Mouse (Mus musculus): Measurements from ENCODE around the gene Qrich1. TPM values are rescaled to one million over a fixed set of nuclear protein-coding genes. Genes with fewer than 3 reads are reported as not detected.

Gene Qrich1
- polyA plus RNA-seq, 1 experiment = 76.3 TPM

DNA sequence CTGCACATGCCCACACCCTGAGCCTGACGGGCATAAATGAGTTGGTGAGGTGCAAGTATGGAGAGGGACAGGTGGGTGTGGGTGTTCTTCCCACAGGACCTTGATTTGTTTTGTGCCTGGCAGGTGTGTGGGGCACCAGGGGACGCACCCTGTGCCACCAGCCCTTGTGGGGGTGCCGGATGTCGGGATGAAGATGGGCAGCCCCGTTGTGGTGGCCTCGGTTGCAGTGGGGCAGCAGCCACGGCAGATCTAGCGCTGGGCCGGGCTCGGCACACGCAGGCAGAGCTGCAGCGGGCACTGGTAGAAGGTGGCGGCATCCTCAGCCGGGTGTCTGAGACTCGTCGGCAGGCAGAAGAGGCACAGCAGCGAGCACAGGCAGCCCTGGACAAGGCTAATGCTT, 28.2 kb upstream of the Qrich1 start:
- TF ChIP-seq POLR2A (IDR thresholded peaks at IDR 0.05; ENCODE audit: low read depth, low read length) = no peak
- no peak for TF ChIP-seq CTCF (conservative IDR thresholded peaks at IDR 0.05; ENCODE audit: insufficient read depth, insufficient read length, low read depth, low read length)
- 96% methylated on average over 17 of the region's 17 CpGs for WGBS
- Histone ChIP-seq H3K27me3 (replicated peaks; ENCODE audit: control insufficient read depth, insufficient read depth, low read length) (no peaks in the 10 kb centered on the region), H3K4me1 (ENCODE audit: control insufficient read depth, insufficient read depth, low read length) (peaks cover 6% of the 10 kb centered on the region), H3K4me3 (ENCODE audit: insufficient read depth, low read depth, low read length) (no peak overlapping the region), H3K36me3 (ENCODE audit: control insufficient read depth, insufficient read depth, low read length) (no peaks in the 10 kb centered on the region; the same call in 1 of the 2 replicates), H3K27ac (ENCODE audit: insufficient read depth, low read depth, low read length) (no peak overlapping the region)
- no peak for DNase-seq

- no peaks in the 10 kb centered on the region for H3K27me3 ChIP-seq (replicated peaks; ENCODE audit: control insufficient read depth, insufficient read depth, low read length)
- TF ChIP-seq CTCF (conservative IDR thresholded peaks at IDR 0.05; ENCODE audit: insufficient read depth, insufficient read length, low read depth, low read length) = no peak
- no peak for TF ChIP-seq POLR2A (IDR thresholded peaks at IDR 0.05; ENCODE audit: low read depth, low read length)
- peaks cover 6% of the 10 kb centered on the region for H3K4me1 ChIP-seq (ENCODE audit: control insufficient read depth, insufficient read depth, low read length)
- 97% methylated on average over 20 of the region's 20 CpGs for WGBS
- peaks cover 3% of the 10 kb centered on the region; the same call in 1 of the 2 replicates for H3K36me3 ChIP-seq (ENCODE audit: control insufficient read depth, insufficient read depth, low read length)
- no peak for DNase-seq
- no peak overlapping the region for H3K4me3 ChIP-seq (ENCODE audit: insufficient read depth, low read depth, low read length)
- no peak overlapping the region for H3K27ac ChIP-seq (ENCODE audit: insufficient read depth, low read depth, low read length)
These were observed 27.4 kb upstream of the Qrich1 start for GRCm38 (mm10) chr9:108489215-108489614.

GRCm38 (mm10) chr9:108489702-108490558, 26.7 kb upstream of the Qrich1 start:
- Histone ChIP-seq H3K27me3 (replicated peaks; ENCODE audit: control insufficient read depth, insufficient read depth, low read length) (no peaks in the 10 kb centered on the region), H3K36me3 (ENCODE audit: control insufficient read depth, insufficient read depth, low read length) (peaks cover 3% of the 10 kb centered on the region; the same call in 1 of the 2 replicates), H3K4me3 (ENCODE audit: insufficient read depth, low read depth, low read length) (peak overlapping the region; percentile 81), H3K4me1 (ENCODE audit: control insufficient read depth, insufficient read depth, low read length) (peaks cover 6% of the 10 kb centered on the region), H3K27ac (ENCODE audit: insufficient read depth, low read depth, low read length) (peak overlapping the region; percentile 75)
- WGBS = 56% methylated on average over 26 of the region's 26 CpGs
- TF ChIP-seq POLR2A (IDR thresholded peaks at IDR 0.05; ENCODE audit: low read depth, low read length) (peak; percentile 5), CTCF (conservative IDR thresholded peaks at IDR 0.05; ENCODE audit: insufficient read depth, insufficient read length, low read depth, low read length) (no peak)
- DNase-seq = no peak

DNA sequence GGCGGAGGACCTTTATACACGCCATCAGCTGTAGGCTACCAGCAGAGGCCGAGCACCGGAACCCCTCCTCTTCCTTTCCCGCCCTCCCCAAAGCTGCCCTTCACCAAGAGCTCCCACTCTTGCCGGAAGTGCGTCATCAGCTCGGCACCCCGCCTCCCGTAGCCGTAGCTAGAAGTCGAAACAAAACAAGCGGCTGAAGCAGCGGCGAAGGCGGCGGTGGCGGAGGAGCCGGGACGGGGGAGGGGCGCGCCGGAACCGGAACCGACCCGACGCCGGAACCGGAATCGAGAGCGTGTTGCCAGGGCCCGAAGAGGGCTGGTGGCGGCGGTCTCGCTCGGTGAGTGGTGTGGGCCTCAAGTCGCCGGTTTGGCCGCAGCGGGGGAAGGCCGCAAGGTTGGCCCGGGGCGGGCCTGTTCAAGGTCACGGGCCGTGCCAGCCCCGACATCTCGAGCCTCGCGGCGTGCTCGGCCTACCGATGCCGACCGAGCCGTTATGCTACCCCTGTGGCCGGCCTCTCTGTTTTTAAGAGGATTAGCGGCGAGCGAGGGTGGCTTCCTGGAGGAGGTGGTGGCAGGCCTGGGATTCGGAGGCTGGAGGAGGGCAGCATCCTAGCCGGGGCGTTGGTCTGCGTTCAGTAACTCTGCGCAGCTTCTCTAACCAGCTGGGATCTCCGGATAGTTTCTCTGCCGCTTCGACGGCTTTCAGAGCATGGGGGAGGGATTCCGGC, 25.9 kb upstream of the Qrich1 start, which contains the start of gene Usp19:
TSS of gene Usp19 (plus strand) at position 44 of the 727 bp plus-strand sequence.
- peak; percentile 21 for TF ChIP-seq POLR2A (IDR thresholded peaks at IDR 0.05; ENCODE audit: low read depth, low read length)
- no peak for TF ChIP-seq CTCF (conservative IDR thresholded peaks at IDR 0.05; ENCODE audit: insufficient read depth, insufficient read length, low read depth, low read length)
- Histone ChIP-seq H3K27me3 (replicated peaks; ENCODE audit: control insufficient read depth, insufficient read depth, low read length) (no peaks in the 10 kb centered on the region), H3K4me1 (ENCODE audit: control insufficient read depth, insufficient read depth, low read length) (peaks cover 6% of the 10 kb centered on the region), H3K36me3 (ENCODE audit: control insufficient read depth, insufficient read depth, low read length) (peaks cover 6% of the 10 kb centered on the region; the same call in 1 of the 2 replicates), H3K27ac (ENCODE audit: insufficient read depth, low read depth, low read length) (peak within 1 kb of the TSS; percentile 75), H3K4me3 (ENCODE audit: insufficient read depth, low read depth, low read length) (peak within 1 kb of the TSS; percentile 81)
- WGBS = 1% methylated on average over 69 of the region's 69 CpGs
- peak; percentile 99 for DNase-seq

- TF ChIP-seq CTCF (conservative IDR thresholded peaks at IDR 0.05; ENCODE audit: insufficient read depth, insufficient read length, low read depth, low read length) = no peak
- TF ChIP-seq POLR2A (IDR thresholded peaks at IDR 0.05; ENCODE audit: low read depth, low read length) = no peak
- H3K36me3 ChIP-seq (ENCODE audit: control insufficient read depth, insufficient read depth, low read length) = peaks cover 6% of the 10 kb centered on the region; the same call in 1 of the 2 replicates
- peaks cover 6% of the 10 kb centered on the region for H3K4me1 ChIP-seq (ENCODE audit: control insufficient read depth, insufficient read depth, low read length)
- no peak for DNase-seq
- WGBS = under 1% methylated on average over 12 of the region's 12 CpGs
- H3K27ac ChIP-seq (ENCODE audit: insufficient read depth, low read depth, low read length) = peak overlapping the region; percentile 75
- no peaks in the 10 kb centered on the region for H3K27me3 ChIP-seq (replicated peaks; ENCODE audit: control insufficient read depth, insufficient read depth, low read length)
- peak overlapping the region; percentile 81 for H3K4me3 ChIP-seq (ENCODE audit: insufficient read depth, low read depth, low read length)
These were observed 25.4 kb upstream of the Qrich1 start for GRCm38 (mm10) chr9:108491286-108491580.

- Histone ChIP-seq H3K27me3 (replicated peaks; ENCODE audit: control insufficient read depth, insufficient read depth, low read length) (no peaks in the 10 kb centered on the region), H3K4me3 (ENCODE audit: insufficient read depth, low read depth, low read length) (peak overlapping the region; percentile 4), H3K27ac (ENCODE audit: insufficient read depth, low read depth, low read length) (no peak overlapping the region), H3K36me3 (ENCODE audit: control insufficient read depth, insufficient read depth, low read length) (peaks cover 6% of the 10 kb centered on the region), H3K4me1 (ENCODE audit: control insufficient read depth, insufficient read depth, low read length) (peaks cover 6% of the 10 kb centered on the region)
- 52% methylated on average over 16 of the region's 16 CpGs for WGBS
- DNase-seq = peak; percentile 54
- TF ChIP-seq POLR2A (IDR thresholded peaks at IDR 0.05; ENCODE audit: low read depth, low read length) (no peak), CTCF (conservative IDR thresholded peaks at IDR 0.05; ENCODE audit: insufficient read depth, insufficient read length, low read depth, low read length) (no peak)
These were observed 24.4 kb upstream of the Qrich1 start for GRCm38 (mm10) chr9:108492043-108492750.
